Mouse (Mus musculus): ENCODE data around the gene Trpc4ap.

GRCm38 (mm10) chr2:155696091-155696558 is 3.9 kb upstream of the Trpc4ap start:
- TF ChIP-seq ZMIZ1 (IDR thresholded peaks at IDR 0.05; ENCODE audit: low read depth, low read length) = no peak
- TF ChIP-seq CTCF (IDR thresholded peaks at IDR 0.05 in 2 of 3, conservative IDR thresholded peaks at IDR 0.05 in 1 of 3; ENCODE audit: control insufficient read depth in 1 of 3, insufficient read depth in 1 of 3, low read depth in 2 of 3, low read length in 3 of 3, poor library complexity in 1 of 3, severe bottlenecking in 1 of 3) = peak; percentile 91 to 98 (median 95)
- TF ChIP-seq RCOR1 (IDR thresholded peaks at IDR 0.05; ENCODE audit: low read depth, low read length) = no peak
- TF ChIP-seq EP300 (IDR thresholded peaks at IDR 0.05; ENCODE audit: low read depth in 1 of 2, low read length in 2 of 2) = no peak
- TF ChIP-seq MXI1 (IDR thresholded peaks at IDR 0.05; ENCODE audit: low read depth, low read length) = 0 out of 2 replicates have a peak, but pooled peaks have one; percentile 17
- TF ChIP-seq MAX (IDR thresholded peaks at IDR 0.05; ENCODE audit: low read length) = no peak
- TF ChIP-seq TCF12 (IDR thresholded peaks at IDR 0.05; ENCODE audit: low read depth, low read length) = no peak
- peak; percentile 52; the same call in 1 of the 2 replicates for TF ChIP-seq HCFC1 (IDR thresholded peaks at IDR 0.05; ENCODE audit: low read depth, low read length)
